Mouse (Mus musculus): Measurements from ENCODE around the gene Acp7. TPM values are rescaled to one million over a fixed set of nuclear protein-coding genes. Genes with fewer than 3 reads are reported as not detected.

Gene Acp7
- polyA plus RNA-seq, 1 experiment = 0.30 TPM

DNA sequence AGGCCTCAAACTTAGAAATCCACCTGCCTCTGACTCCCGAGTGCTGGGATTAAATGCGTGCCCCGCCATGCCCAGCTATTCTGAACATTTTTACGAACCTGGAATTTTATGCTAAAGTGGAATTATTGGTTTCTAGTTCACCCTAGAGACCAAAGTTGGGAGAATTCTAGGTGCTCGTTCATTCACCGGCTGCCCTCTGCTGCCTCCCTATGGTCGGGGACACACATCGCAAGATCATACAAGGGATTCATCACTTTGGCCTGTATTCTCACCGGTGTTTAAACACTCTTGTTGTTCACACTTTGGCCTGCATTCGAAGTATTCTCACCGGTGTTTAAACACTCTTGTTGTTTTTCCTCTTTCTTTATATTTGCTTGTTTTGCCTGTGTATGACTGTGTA lies 30.1 kb downstream of the Acp7 start:
- DNase-seq (ENCODE audit: low read depth) = peak; percentile 72
- TF ChIP-seq CTCF (IDR thresholded peaks at IDR 0.05; ENCODE audit: borderline replicate concordance, extremely low read depth, insufficient read depth, insufficient read length) (peak; percentile 75), POLR2A (IDR thresholded peaks at IDR 0.05; ENCODE audit: borderline replicate concordance, extremely low read depth, insufficient read depth, insufficient read length, poor library complexity, severe bottlenecking) (no peak)

DNA sequence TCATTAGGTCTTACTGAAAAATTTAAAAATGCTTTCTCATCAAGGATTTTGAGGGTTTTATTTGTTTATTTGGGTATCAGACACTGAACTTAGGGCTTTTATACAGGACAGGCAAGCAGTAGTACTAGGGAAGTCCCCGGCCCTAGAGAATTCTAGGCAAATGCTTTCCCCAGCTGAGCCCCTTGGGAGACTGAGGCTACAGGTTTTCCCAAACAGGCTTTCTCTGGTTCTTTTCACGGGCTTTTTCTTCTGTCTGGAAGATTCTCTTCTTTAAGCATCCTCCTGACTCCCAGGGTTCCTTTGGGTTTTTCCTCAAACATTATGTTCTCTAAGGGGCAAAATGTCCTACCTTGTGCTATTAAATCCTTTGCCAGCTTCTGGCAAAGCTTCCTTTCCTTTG lies 32.2 kb downstream of the Acp7 start:
- DNase-seq (ENCODE audit: low read depth) = no peak
- no peak for TF ChIP-seq CTCF (IDR thresholded peaks at IDR 0.05; ENCODE audit: borderline replicate concordance, extremely low read depth, insufficient read depth, insufficient read length)
- no peak for TF ChIP-seq POLR2A (IDR thresholded peaks at IDR 0.05; ENCODE audit: borderline replicate concordance, extremely low read depth, insufficient read depth, insufficient read length, poor library complexity, severe bottlenecking)

DNA sequence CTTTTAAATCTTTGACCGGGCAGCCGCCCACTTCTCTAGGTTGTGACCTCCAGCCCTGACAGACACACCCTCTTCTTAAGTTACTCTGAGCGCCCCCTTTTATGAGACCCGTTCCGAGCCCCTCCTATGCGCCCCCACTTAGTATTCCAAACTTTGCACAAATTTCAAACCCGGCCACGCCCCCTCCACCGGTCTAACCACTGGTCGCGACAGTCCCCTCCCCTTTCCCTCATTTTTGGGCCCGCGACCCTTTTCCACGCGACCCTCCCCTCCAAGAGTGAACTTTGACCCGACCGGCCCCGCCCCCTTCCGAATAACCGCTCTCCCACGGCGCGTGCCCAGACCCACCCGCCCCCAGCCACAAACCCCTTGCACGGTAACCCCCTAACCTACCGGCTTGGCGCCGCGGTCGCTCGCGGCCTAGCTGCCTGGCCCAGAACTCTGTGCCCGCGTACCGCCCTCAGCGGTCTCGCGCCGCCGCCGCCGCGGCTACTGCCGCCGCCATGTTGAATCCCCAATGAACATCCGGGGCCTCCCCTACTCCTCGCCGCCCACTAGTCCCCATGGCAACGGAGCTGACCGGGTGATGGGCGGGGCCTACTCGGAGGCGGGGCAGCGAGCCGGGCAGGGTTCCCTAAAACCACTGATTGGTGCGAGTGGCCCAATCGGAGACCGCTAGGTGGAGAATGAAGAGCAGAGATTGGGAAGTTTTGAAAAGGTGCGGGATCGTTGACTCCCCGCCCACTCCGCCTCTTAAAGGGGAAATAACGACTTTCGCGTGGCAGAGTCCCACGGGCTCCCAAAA lies 33.3 kb downstream of the Acp7 start, which contains the start of the genes Samd4b and Pak4:
Gene Samd4b (minus strand): TSS at position 503 of the 805 bp plus-strand sequence.
Gene Pak4 (minus strand): TSS at position 544 of the 805 bp plus-strand sequence.
- peak; percentile 37; the same call in 1 of the 2 replicates for TF ChIP-seq CTCF (IDR thresholded peaks at IDR 0.05; ENCODE audit: borderline replicate concordance, extremely low read depth, insufficient read depth, insufficient read length)
- peak; percentile 97 for TF ChIP-seq POLR2A (IDR thresholded peaks at IDR 0.05; ENCODE audit: borderline replicate concordance, extremely low read depth, insufficient read depth, insufficient read length, poor library complexity, severe bottlenecking)
- DNase-seq (ENCODE audit: low read depth) = peak; percentile 99

GRCm38 (mm10) chr7:28597277-28597570 lies 33.9 kb downstream of the Acp7 start:
- DNase-seq (ENCODE audit: low read depth) = peak; percentile 39
- TF ChIP-seq CTCF (IDR thresholded peaks at IDR 0.05; ENCODE audit: borderline replicate concordance, extremely low read depth, insufficient read depth, insufficient read length) (no peak), POLR2A (IDR thresholded peaks at IDR 0.05; ENCODE audit: borderline replicate concordance, extremely low read depth, insufficient read depth, insufficient read length, poor library complexity, severe bottlenecking) (no peak)

- TF ChIP-seq POLR2A (IDR thresholded peaks at IDR 0.05; ENCODE audit: borderline replicate concordance, extremely low read depth, insufficient read depth, insufficient read length, poor library complexity, severe bottlenecking) (no peak), CTCF (IDR thresholded peaks at IDR 0.05; ENCODE audit: borderline replicate concordance, extremely low read depth, insufficient read depth, insufficient read length) (no peak)
- DNase-seq (ENCODE audit: low read depth) = peak; percentile 13
These were observed 34.5 kb downstream of the Acp7 start for GRCm38 (mm10) chr7:28596436-28597276.

GRCm38 (mm10) chr7:28595751-28596435 lies 35.2 kb downstream of the Acp7 start:
- DNase-seq (ENCODE audit: low read depth) = peak; percentile 53
- no peak for TF ChIP-seq CTCF (IDR thresholded peaks at IDR 0.05; ENCODE audit: borderline replicate concordance, extremely low read depth, insufficient read depth, insufficient read length)
- no peak for TF ChIP-seq POLR2A (IDR thresholded peaks at IDR 0.05; ENCODE audit: borderline replicate concordance, extremely low read depth, insufficient read depth, insufficient read length, poor library complexity, severe bottlenecking)

DNA sequence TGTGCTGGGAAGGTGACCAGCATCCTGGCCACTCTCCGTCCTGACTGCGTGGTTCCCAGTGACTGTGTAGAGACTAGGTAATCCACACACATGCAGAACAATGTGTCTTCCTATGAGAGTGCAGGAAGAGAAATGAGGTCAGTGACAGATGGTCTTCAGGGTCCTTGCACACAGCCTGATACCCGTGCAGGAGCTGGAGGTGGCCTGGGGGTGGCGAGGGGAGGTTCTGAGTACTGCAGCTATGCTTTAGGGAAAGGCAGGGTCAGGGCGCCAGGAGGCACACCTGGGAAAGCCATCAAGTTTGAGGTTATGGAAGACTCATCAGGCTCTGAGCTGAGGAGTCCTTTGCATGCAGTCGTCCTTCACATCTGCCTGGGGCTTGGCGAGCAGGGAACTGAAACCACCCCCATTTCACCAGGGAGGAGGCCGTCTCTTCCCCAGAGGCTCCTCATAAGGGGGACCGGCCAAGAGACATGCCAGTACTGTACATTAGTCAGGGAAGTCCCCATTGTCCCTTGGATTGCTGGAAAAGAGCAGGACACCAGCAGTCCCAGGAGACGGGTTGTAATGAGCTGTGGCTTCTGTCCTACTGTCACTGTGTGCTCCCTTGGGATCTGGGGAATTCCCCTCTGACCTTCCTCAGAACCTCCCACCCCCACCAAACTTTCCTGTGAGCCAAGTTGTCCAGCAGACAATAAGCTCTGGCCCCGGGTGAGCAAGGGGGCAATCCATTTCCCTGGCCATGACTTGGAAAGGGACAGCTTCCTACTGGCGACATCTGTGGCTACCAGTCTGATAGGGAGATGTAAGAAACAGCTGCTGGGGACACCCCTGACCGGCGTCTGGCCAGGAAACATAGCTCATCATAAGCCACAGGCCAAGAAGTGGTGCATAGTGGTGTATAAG lies 37.7 kb downstream of the Acp7 start:
- TF ChIP-seq POLR2A (IDR thresholded peaks at IDR 0.05; ENCODE audit: borderline replicate concordance, extremely low read depth, insufficient read depth, insufficient read length, poor library complexity, severe bottlenecking) (no peak), CTCF (IDR thresholded peaks at IDR 0.05; ENCODE audit: borderline replicate concordance, extremely low read depth, insufficient read depth, insufficient read length) (no peak)
- DNase-seq (ENCODE audit: low read depth) = no peak

DNA sequence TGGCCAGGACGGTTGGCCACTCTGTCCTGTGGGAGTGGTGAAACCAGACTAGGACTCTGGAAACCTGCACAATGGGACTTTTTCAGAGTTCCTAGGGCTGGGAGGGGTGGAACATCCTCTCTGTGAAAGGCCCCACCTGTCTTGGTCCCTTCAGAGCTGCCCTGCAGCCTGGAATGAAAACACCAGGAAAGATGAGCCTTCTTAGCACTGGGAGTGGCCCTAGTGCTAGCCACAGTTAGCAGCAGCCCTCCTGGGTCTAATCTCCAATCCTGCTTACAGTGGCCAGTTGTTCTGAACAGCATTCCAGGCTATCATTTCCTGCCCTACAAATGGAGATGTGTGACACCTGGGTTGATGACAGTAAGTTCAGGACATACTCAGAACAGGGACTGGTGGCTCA lies 39.3 kb downstream of the Acp7 start:
- DNase-seq (ENCODE audit: low read depth) = no peak
- TF ChIP-seq CTCF (IDR thresholded peaks at IDR 0.05; ENCODE audit: borderline replicate concordance, extremely low read depth, insufficient read depth, insufficient read length) = no peak
- TF ChIP-seq POLR2A (IDR thresholded peaks at IDR 0.05; ENCODE audit: borderline replicate concordance, extremely low read depth, insufficient read depth, insufficient read length, poor library complexity, severe bottlenecking) = no peak

DNA sequence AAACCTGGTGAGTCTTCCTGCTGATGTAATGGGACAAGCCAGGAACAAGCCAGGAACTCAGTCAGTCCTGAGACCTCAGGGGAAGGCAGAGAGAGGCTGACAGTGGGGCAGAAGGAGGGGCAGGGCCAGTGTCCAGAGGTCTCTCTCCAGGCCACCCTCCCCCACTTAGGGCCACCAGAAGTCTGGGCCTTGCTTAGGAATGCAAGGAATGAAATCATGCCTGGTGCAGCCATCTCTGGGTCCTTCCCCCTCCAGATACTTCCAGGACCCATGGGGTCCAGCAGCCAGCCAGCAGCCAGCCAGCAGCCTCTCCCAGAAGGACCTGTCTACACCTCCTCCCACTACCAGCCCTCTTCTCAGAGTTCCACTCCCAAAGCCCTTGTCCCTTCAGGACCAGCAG lies 43.5 kb downstream of the Acp7 start:
- TF ChIP-seq POLR2A (IDR thresholded peaks at IDR 0.05; ENCODE audit: borderline replicate concordance, extremely low read depth, insufficient read depth, insufficient read length, poor library complexity, severe bottlenecking) (no peak), CTCF (IDR thresholded peaks at IDR 0.05; ENCODE audit: borderline replicate concordance, extremely low read depth, insufficient read depth, insufficient read length) (no peak)
- no peak for DNase-seq (ENCODE audit: low read depth)

DNA sequence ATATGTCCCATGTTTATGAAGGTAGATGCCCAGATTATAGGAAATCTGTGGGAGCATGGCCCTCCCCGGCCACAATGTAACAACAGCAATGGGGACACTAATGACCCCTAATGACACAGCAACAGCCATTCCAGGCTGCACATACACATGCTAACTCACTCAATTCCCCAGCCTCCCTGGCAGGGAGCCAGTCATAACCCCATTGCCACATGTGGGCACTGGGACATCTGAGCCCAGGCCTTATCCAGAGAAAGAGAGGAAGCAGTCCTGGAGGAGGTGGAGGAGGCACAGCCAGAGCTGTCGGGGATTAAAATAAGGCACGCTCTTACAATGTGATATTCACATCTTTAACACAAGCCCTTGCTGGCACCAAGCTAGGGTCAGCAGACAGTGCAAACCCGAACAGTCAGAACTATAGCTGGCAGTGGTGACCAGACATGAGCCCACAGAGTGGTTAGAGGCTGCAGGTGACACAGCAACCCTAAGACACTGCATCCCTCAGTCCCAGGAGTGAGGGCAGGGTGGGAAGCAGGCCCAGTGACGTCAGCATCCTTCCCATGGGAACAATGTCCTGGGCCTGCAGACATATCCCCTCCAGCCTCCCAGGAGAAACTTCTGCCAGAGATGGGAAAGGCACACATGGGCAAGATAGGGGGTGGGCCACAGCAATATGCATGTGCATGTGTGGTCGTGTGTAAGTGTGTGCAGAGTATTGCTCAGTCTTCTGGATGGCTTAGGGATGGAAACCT lies 44.3 kb downstream of the Acp7 start:
- peak; percentile 38 for DNase-seq (ENCODE audit: low read depth)
- TF ChIP-seq CTCF (IDR thresholded peaks at IDR 0.05; ENCODE audit: borderline replicate concordance, extremely low read depth, insufficient read depth, insufficient read length) (no peak), POLR2A (IDR thresholded peaks at IDR 0.05; ENCODE audit: borderline replicate concordance, extremely low read depth, insufficient read depth, insufficient read length, poor library complexity, severe bottlenecking) (no peak)

Data from brain, embryonic 14.5 days (tissue).